Mouse (Mus musculus): ENCODE results near the gene Depdc5.
"Not testable (repeated sequence)": the region's sequence is repeated elsewhere in the genome, so short reads cannot be mapped to it uniquely, and the experiment has no call there.

Depdc5 gene

GRCm38 (mm10) chr5:33033633-33034032, 170.1 kb downstream of the Depdc5 start:
- not testable (repeated sequence) for DNase-seq

GRCm38 (mm10) chr5:33034100-33034499, 170.6 kb downstream of the Depdc5 start:
- peak; percentile 57 for DNase-seq

DNA sequence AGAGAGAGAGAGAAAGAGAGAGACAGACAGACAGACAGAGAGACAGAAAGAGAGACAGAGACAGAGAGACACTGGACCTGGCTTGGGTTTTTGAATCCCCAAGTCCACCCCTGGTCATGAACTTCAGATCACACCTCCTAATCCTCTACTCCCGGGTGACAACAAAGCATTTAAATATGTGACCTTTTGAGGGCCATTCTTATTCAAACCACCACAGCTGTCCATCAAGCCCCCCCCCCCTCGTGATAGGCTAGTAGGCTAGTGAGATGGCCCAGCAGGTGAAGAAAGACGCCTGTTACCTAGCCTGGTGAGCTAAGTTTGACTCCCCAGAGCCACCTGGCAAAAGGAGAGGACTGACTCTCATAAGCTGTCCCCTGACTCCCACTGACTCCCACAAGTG, 171.4 kb downstream of the Depdc5 start:
- no peak for DNase-seq

DNA sequence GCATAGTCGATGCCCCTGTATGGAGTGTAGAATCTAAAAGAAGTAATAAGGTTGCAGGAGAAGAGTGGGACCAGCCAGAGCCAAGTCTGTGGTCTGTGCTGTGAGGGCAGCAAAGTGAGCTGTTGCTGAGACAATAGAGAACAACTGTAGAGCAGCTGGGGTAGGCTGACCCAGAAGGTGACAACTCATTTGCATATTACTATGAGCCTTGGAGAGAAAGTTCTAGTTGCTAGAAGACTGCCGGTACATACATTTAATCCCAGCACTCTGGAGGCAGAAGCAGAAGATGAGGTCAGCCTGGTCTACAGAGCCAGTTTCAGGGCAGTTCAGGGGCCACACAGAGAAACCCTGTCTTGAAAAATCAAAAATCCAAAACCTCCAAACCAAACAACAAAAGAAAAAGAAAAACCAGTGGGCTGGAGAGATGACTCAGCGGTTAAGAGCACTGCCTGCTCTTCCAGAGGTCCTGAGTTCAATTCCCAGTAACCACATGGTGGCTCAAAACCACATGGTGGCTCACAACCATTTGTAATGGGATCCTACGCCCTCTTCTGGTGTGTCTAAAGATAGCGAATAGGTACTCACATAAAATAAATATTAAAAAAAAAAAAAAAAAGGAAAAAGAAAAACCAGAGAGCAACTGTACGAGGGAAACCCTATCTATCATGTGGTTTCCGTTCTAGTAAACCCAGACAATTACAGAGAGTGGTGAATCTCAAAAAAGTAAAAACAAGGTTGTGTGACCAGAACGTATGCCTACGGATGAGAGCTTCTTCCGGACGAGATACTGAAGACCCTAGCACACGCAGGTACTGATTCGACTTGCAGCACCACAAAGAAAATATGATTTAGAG, 175.4 kb downstream of the Depdc5 start:
- no peak for DNase-seq

DNA sequence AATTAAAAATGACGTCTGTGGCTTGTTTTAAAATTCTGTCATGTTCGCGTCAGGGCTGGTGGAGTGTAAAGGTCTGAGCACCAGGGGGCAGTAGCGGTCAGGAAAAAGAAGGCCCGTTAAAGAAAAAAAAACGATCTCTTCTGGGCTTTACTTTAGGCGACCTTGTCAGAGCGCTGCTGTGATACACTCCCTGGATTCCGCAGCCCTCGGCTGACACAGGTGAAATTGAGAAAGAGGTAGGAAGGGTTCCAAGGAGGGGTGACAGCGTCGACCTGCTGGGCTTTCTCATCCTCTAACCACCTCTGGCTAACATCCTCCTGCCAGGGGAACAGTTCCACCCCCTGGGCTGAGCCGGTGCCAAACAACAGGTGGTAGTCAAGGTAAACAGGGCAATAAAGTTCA, 176.0 kb downstream of the Depdc5 start:
- DNase-seq = peak; percentile 74

GRCm38 (mm10) chr5:33040735-33041134, 177.2 kb downstream of the Depdc5 start:
- DNase-seq = not testable (repeated sequence)

DNA sequence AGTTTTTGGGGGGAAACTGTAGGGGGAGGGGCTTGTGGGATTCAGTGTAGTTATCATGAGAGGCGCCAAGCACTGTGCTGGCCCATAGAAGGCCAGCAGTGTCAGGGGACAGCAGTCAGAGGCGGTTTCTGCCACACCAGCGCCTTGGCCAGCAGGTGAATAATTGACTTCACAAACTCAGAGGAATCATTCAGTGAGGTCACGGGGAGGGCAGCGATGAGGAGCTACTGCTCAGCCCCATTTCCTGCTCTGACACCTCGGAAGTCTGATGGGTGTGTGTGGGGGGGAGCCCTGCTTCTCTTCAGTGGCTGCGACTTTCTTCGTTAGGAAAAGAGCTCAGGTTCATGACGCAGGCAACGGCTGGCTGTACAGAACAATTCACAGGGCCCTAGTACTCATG, 179.9 kb downstream of the Depdc5 start:
- peak; percentile 20 for DNase-seq
